Mouse (Mus musculus) hindbrain, embryonic 14.5 days (tissue): ENCODE measurements around the gene Pax5. TPM values are rescaled to one million over a fixed set of nuclear protein-coding genes. Genes with fewer than 3 reads are reported as not detected.

Experiments
- microRNA-seq: library from miRNA; unstranded; fragments of <30 nt; microRNA quantifications from one replicate; pipeline ENCODE4, GENCODE M21; 2016
- polyA plus RNA-seq: library from polyadenylated mRNA; unstranded; fragments of >200 nt; fragmentation: Nextera tagmentation; extraction: Ambion mirVana; gene quantifications from 2 replicates; pipeline ENCODE4 v1.2.1, GENCODE M21; 2014

Pax5 gene
- polyA plus RNA-seq, 1 experiment from 2014 or later: 1.9 TPM

Small RNAs within 50 kb of the gene (microRNA-seq; reads per million reads assigned to microRNA genes)
- gene Mir5120: not detected

Other genes with a start within 250 kb of the Pax5 start
- 34.3 and 38.5 TPM in 2 replicates for gene Zcchc7, start 45.4 kb upstream of the Pax5 start, polyA plus RNA-seq